Mouse (Mus musculus) midbrain, postnatal 0 days (tissue): ENCODE data around the gene Rbmy. TPM values are rescaled to one million over a fixed set of nuclear protein-coding genes. Genes with fewer than 3 reads are reported as not detected.
"Not testable (repeated sequence)": the region's sequence is repeated elsewhere in the genome, so short reads cannot be mapped to it uniquely, and the experiment has no call there.

Experiments
- ATAC-seq: fragments of 200-750 bp; cut with Nextera tagmentation; 2 replicates; pipeline ENCODE4 v1.8.0; 2017; ENCODE audit warnings: moderate number of reproducible peaks, mild to moderate bottlenecking, moderate TSS enrichment, moderate library complexity; ENCODE audit not compliant: low FRiP score
- DNase-seq: peaks from one replicate; pipeline ENCODE4 v3.0.0-alpha.2; 2015; ENCODE audit warnings: low spot score
- H3K27ac ChIP-seq: fragments of 300-500 bp; sonication (generic); 2 replicates; pipeline ENCODE4 v1.5.1; 2014; ENCODE audit warnings: low read depth, mild to moderate bottlenecking, low read length, mixed read lengths
- H3K27me3 ChIP-seq: fragments of 300-500 bp; sonication (generic); 2 replicates; pipeline ENCODE4 v1.6.1; 2014; ENCODE audit warnings: low read length, control low read depth, mixed read lengths; ENCODE audit not compliant: insufficient read depth
- H3K36me3 ChIP-seq: fragments of 300-500 bp; sonication (generic); 2 replicates; pipeline ENCODE4 v1.6.1; 2014; ENCODE audit warnings: low read length, control low read depth, mixed read lengths; ENCODE audit not compliant: insufficient read depth
- H3K4me1 ChIP-seq: fragments of 300-500 bp; sonication (generic); 2 replicates; pipeline ENCODE4 v1.6.1; 2014; ENCODE audit warnings: mild to moderate bottlenecking, control low read depth, antibody characterized with exemption, low read length, mixed read lengths; ENCODE audit not compliant: insufficient read depth
- H3K4me2 ChIP-seq: fragments of 300-500 bp; sonication (generic); 2 replicates; pipeline ENCODE4 v1.6.1; 2014; ENCODE audit warnings: low read depth, mild to moderate bottlenecking, low read length, mixed read lengths; ENCODE audit not compliant: poor library complexity, severe bottlenecking
- H3K4me3 ChIP-seq: fragments of 300-500 bp; sonication (generic); 2 replicates; pipeline ENCODE4 v1.5.1; 2014; ENCODE audit warnings: low read depth, mild to moderate bottlenecking, low read length, moderate library complexity
- H3K9ac ChIP-seq: fragments of 300-500 bp; sonication (generic); replicated peaks from 2 replicates; pipeline ENCODE4 v1.6.1; 2014; ENCODE audit warnings: mild to moderate bottlenecking, low read length, moderate library complexity, mixed read lengths; ENCODE audit not compliant: poor library complexity, severe bottlenecking
- H3K9me3 ChIP-seq: fragments of 300-500 bp; sonication (generic); 2 replicates; pipeline ENCODE4 v1.6.1; 2016; ENCODE audit warnings: low read length, control low read depth
- WGBS: fragments of 180-500 bp; shearing (Covaris S2); extraction: QIAGEN DNeasy Blood & Tissue Kit; methylation state at CpG from one replicate; pipeline ENCODE4 v1.1.7; 2014; 5-methylcytosine and 5-hydroxymethylcytosine counted together
- polyA plus RNA-seq: library from polyadenylated mRNA; unstranded; fragments of >200 nt; fragmentation: Nextera tagmentation; extraction: Ambion mirVana; gene quantifications from 2 replicates; pipeline ENCODE4 v1.2.1, GENCODE M21; 2015
- total RNA-seq: library from RNA; depleted of rRNA; stranded (reverse); fragments of >200 nt; gene quantifications from 2 replicates; pipeline ENCODE4 v1.2.3, GENCODE M21; 2014; rRNA removed

Gene Rbmy
- total RNA-seq (not detected in 2 replicates), polyA plus RNA-seq (not detected in 2 replicates)

- not testable (repeated sequence) for H3K4me3 ChIP-seq, DNase-seq, H3K4me1 ChIP-seq, ATAC-seq, H3K27ac ChIP-seq, H3K36me3 ChIP-seq, H3K4me2 ChIP-seq, H3K27me3 ChIP-seq, H3K9ac ChIP-seq, H3K9me3 ChIP-seq
- no CpG with 5 or more reads among the region's 9 CpGs for WGBS
Observed at GRCm38 (mm10) chrY:2830380-2830779, at the start of gene Rbmy, which contains the start of gene Gm10256. Gene Rbmy, plus strand, starts transcription at chrY:2830680. Gene Gm10256, plus strand, starts transcription at chrY:2830699.

GRCm38 (mm10) chrY:2796105-2796504, 34.4 kb upstream of the Rbmy start, which contains the start of gene Gm4064:
Gene Gm4064, minus strand, starts transcription at chrY:2796205.
- not testable (repeated sequence) for ATAC-seq, H3K27me3 ChIP-seq, H3K9ac ChIP-seq, DNase-seq, H3K36me3 ChIP-seq, H3K9me3 ChIP-seq, H3K4me1 ChIP-seq, H3K27ac ChIP-seq, H3K4me3 ChIP-seq, H3K4me2 ChIP-seq
- WGBS, result no CpG with 5 or more reads among the region's 8 CpGs

Other genes starting within 250 kb of the Rbmy start
- not detected in 2 replicates for gene H2al2c, start 231.6 kb upstream of the Rbmy start, total RNA-seq
- gene H2al2c, start 231.6 kb upstream of the Rbmy start, polyA plus RNA-seq, result not detected in 2 replicates
- gene Sry, start 167.0 kb upstream of the Rbmy start, total RNA-seq, result not detected in 2 replicates
- gene Sry, start 167.0 kb upstream of the Rbmy start, polyA plus RNA-seq, result not detected in 2 replicates
- gene H2al2b, start 110.0 kb upstream of the Rbmy start, total RNA-seq, result not detected in 2 replicates
- not detected in 2 replicates for gene H2al2b, start 110.0 kb upstream of the Rbmy start, polyA plus RNA-seq
- gene Gm4064, start 34.5 kb upstream of the Rbmy start, total RNA-seq, result not detected in 2 replicates
- not detected in 2 replicates for gene Gm4064, start 34.5 kb upstream of the Rbmy start, polyA plus RNA-seq
- not detected in 2 replicates for gene Gm10256, start within 50 bp of the Rbmy start, total RNA-seq
- gene Gm10256, start within 50 bp of the Rbmy start, polyA plus RNA-seq, result not detected in 2 replicates
- gene Gm10352, start 70.3 kb downstream of the Rbmy start, total RNA-seq, result not detected in 2 replicates
- gene Gm10352, start 70.3 kb downstream of the Rbmy start, polyA plus RNA-seq, result 0.33 TPM in 1 of 2 replicates, not detected in the other
- gene Gm29289, start 101.9 kb downstream of the Rbmy start, total RNA-seq, result not detected in 2 replicates
- gene Gm29289, start 101.9 kb downstream of the Rbmy start, polyA plus RNA-seq, result not detected in 2 replicates